Mouse (Mus musculus) left cerebral cortex, adult 18-20 months (tissue): ENCODE measurements at regions not wholly inside any gene's neighbourhood (a gene's known extent, or its start where the extent isn't known, plus 50 kb on each side); places are given as distances from the start of the nearest gene placed in this dataset.
"Not testable (repeated sequence)": the region's sequence is repeated elsewhere in the genome, so short reads cannot be mapped to it uniquely, and the experiment has no call there.

Experiments
- DNase-seq, 2 experiments: peaks; one replicate each; pipeline ENCODE4 v3.0.0; 2021 to 2022; ENCODE audit warnings: low spot score in 2 of 2, mixed read lengths in 1 of 2

DNA sequence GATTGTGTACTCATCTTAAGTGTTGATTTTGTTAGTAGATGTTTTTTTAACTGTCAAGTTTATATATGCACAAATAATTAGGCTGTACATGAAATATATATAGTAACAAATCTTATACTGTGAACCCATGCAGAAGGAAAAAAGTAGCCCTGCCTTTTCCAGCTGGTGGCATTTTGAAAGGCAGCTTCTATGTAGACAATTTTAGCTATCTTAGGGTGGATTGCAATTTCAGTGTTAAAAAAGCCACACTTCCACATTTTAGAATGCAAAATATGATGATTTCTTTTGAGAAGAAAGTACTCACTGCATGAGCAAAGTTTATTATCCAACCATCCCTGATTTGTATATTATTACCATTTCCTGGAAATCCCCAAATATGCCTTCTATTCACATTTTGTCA lies 1256.1 kb upstream of the Gm12353 start:
- DNase-seq = no peak

DNA sequence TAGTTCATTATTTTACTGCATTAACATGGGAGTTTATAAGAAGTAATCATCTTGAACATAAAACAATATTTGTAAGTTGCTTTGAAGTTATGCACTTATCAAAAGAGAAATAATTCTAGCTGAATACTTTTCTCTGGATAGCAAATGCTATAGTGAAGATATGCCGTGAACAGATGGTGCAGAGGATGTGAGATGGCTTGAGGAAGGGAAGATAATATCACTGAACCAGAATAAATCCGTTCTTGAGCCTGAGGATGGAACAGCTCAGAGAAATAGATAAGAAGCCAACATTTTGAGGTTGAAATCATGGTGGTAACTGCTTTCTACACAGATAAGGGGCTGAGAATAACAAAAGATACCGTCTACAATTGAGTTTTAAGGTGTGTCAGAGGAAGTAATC lies 1239.7 kb upstream of the Gm12353 start:
- peak; percentile 62 to 63 for DNase-seq

DNA sequence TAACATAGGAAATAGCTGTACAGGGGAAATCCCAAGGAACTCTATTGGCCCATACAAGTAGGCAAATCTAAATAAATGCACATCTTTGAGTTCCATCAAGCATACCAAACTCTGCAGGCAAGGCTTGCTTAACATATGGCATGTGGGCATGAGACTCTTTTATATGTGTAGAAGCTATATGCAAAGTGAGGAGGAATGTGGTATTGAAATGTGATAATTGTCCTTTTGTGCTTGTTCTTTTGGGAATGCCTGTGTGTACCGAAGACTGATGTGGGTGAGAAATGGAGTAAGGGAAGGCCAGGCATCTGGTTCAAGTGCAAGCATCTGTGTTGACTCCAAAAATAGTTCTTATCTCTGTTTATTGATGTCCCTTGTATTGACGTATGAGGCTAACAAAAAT lies 1239.3 kb upstream of the Gm12353 start:
- DNase-seq = peak; percentile 31 to 45

GRCm38 (mm10) chr4:18394815-18395521 lies 1210.3 kb upstream of the Gm12353 start:
- DNase-seq = no peak

- not testable (repeated sequence) for DNase-seq
These were observed 1209.6 kb upstream of the Gm12353 start for GRCm38 (mm10) chr4:18395528-18396128.

GRCm38 (mm10) chr4:18410338-18410737 lies 1194.9 kb upstream of the Gm12353 start:
- no peak for DNase-seq

GRCm38 (mm10) chr4:18441385-18441784 lies 1163.9 kb upstream of the Gm12353 start:
- DNase-seq = no peak

DNA sequence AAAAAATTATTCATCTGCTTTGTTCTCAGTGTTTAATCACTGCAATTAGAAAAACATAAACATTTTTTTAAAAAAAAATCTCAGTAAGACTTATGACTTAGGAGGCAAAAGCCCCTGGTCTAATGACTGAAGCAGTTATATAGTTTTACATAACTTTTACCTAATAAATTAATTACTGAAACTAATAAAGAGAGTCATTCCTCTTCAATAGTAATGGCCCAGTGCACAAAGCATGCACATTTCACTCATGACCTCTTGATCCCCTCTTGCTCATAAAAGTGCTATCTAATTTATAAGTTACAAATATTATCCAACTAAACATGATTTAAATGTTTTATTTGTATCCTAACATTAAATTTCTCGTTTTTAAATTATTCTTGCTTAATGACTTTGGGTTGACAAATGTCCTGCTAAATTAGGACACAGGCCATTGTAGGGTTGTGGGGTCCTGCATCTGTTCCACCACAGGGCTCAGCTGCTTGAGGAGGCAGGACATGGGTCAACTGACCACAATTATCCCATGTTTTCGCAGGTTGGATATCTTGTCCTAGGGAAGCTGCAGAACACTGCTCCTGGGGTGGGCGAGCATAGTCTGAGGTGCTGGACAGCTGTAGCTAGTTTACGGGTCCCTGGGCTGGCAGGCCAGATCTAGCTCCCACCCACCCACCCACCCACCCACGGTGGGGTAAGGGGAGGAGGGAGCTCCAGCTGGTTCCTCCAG lies 1160.8 kb upstream of the Gm12353 start:
- no peak for DNase-seq

DNA sequence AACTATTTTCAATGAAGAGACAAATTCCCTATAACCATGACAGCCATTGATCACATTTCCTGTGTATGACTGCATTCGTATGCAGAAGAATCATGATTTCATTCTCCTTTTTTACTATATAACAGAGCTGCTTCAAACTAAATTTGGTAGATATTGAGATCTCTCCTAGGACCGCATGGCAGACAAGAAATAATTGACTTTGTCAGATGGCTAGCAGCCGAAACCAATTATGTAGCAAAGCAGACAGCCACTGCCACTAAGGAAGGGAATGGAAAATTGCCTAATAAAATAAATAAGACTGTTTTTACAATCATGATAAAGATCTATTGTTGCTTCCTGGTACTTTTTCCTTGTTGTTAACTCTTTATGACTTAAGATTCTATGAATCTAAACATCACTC lies 1143.6 kb upstream of the Gm12353 start:
- no peak for DNase-seq

DNA sequence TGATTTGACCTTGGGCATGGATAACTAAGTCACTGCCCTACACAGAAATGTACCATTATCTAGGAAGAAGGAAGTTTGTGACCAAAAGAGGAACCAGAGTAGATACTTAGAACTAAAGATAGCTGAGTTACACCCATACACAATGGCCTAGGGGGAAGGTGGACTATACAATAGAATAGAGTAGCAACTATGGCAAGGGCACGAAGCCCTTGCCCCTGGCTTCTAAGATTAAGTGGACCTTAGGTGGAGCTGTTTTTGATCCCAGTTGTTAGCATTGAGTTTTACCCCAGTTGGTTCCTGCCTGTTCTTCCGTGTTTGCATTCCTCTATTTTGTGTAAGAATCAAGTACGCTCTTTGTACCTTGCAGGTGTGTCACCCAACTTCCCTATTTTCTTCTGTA lies 1137.0 kb upstream of the Gm12353 start:
- not testable (repeated sequence) for DNase-seq

GRCm38 (mm10) chr4:18469534-18469933 lies 1135.7 kb upstream of the Gm12353 start:
- no peak for DNase-seq
